8 mouse cellular contexts compared by ENCODE assay signal in the genomic region with DNA sequence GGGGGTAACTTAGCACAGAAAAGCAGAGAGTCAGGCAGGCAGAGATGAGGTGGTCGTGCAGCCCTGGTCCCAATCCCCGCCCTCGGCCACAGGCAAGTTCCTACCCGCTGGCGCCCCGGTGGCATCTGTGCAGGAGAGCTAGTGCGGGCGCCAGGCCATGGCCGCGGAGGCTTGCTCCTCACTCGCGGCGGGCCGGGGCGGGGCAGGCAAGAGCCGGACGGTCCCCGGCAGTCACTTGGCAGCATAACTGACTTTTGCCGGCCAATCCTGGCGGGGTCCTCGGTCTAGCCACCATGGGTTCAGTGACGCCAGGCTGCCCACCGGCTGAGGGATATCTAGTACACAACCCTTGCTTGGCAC. TPM values are rescaled to one million over a fixed set of nuclear protein-coding genes. Genes with fewer than 3 reads are reported as not detected.
DNase-seq lines count a peak whose midpoint lies in the region; ATAC-seq lines count a peak whose summit lies in the region.

No protein-coding gene starts in this region.

- H3K4me1 ChIP-seq in limb, embryonic 11.5 days (ENCODE audit: control insufficient read depth, insufficient read depth, low read length) = peaks cover 14% of the 10 kb centered on the region; the same call in 1 of the 2 replicates
- peaks cover 13% of the 10 kb centered on the region; the same call in 1 of the 2 replicates for H3K4me1 ChIP-seq in stomach, embryonic 14.5 days (ENCODE audit: control insufficient read depth, insufficient read depth, low read length)

- peak overlapping the region; percentile 64 for H3K9ac ChIP-seq in limb, embryonic 11.5 days (ENCODE audit: low read length)
- peak overlapping the region; percentile 67 for H3K9ac ChIP-seq in stomach, embryonic 14.5 days (replicated peaks; ENCODE audit: low read depth, low read length)

- H3K4me3 ChIP-seq in limb, embryonic 11.5 days (ENCODE audit: low read depth, low read length) = peak overlapping the region; percentile 63
- H3K4me3 ChIP-seq in stomach, embryonic 14.5 days (ENCODE audit: low read depth, low read length) = peak overlapping the region; percentile 70

- H3K9me3 ChIP-seq in limb, embryonic 11.5 days (ENCODE audit: control insufficient read depth, low read length) = no peaks in the 10 kb centered on the region
- no peaks in the 10 kb centered on the region for H3K9me3 ChIP-seq in stomach, embryonic 14.5 days (ENCODE audit: control insufficient read depth, low read depth, low read length)

- peak overlapping the region; percentile 100 for H3K4me2 ChIP-seq in limb, embryonic 11.5 days (ENCODE audit: low read depth, severe bottlenecking)
- H3K4me2 ChIP-seq in stomach, embryonic 14.5 days (replicated peaks; ENCODE audit: low read depth, low read length) = peak overlapping the region; percentile 97

- H3K27me3 ChIP-seq in limb, embryonic 11.5 days (ENCODE audit: control insufficient read depth, insufficient read depth, low read length) = no peaks in the 10 kb centered on the region
- no peaks in the 10 kb centered on the region for H3K27me3 ChIP-seq in stomach, embryonic 14.5 days (ENCODE audit: control insufficient read depth, insufficient read depth, low read length)

- no peak overlapping the region for H3K27ac ChIP-seq in limb, embryonic 11.5 days (replicated peaks; ENCODE audit: low read depth, low read length)
- H3K27ac ChIP-seq in stomach, embryonic 14.5 days (ENCODE audit: low read length) = peak overlapping the region; percentile 80

- 1% methylated on average over 23 of the region's 23 CpGs for WGBS in limb, embryonic 11.5 days
- WGBS in stomach, embryonic 14.5 days = 2% methylated on average over 23 of the region's 23 CpGs

- peak; percentile 78 for ATAC-seq in erythroid progenitor cell, adult 5-6 weeks (replicated peaks; ENCODE audit: low FRiP score, poor library complexity, severe bottlenecking)
- ATAC-seq in limb, embryonic 11.5 days (ENCODE audit: insufficient number of reproducible peaks, low FRiP score, low TSS enrichment, low read depth) = peak; percentile 55
- peak; percentile 62 for ATAC-seq in stomach, embryonic 14.5 days (ENCODE audit: insufficient number of reproducible peaks, insufficient read depth, low FRiP score, low read depth)

- DNase-seq in layer of hippocampus, postnatal 14 days (ENCODE audit: low spot score in 2 of 2) = peak; percentile 42 to 43
- DNase-seq in layer of hippocampus, adult 18-20 months (ENCODE audit: low spot score in 2 of 2) = no peak
- DNase-seq in brain, adult 2 months (ENCODE audit: low read depth, low spot score) = peak; percentile 72
- peak; percentile 84 for DNase-seq in heart, postnatal 4 days
- peak; percentile 62 for DNase-seq in limb, embryonic 11.5 days (ENCODE audit: low spot score)
- DNase-seq in mesoderm, embryonic 11.5 days (ENCODE audit: low read depth, low spot score) = peak; percentile 30

- H3K36me3 ChIP-seq in limb, embryonic 11.5 days (ENCODE audit: control insufficient read depth, insufficient read depth, low read length) = peaks cover 3% of the 10 kb centered on the region; the same call in 1 of the 2 replicates
- H3K36me3 ChIP-seq in stomach, embryonic 14.5 days (ENCODE audit: control insufficient read depth, insufficient read depth, low read length) = peaks cover 7% of the 10 kb centered on the region; the same call in 1 of the 2 replicates

RNA-seq across cellular contexts. Expression of gene Susd2, which starts 24.1 kb away (rescaled TPM):
- total RNA-seq in layer of hippocampus, postnatal 14 days (2021) = 1 to 10 TPM; 2.1 to 2.4 TPM
- total RNA-seq in layer of hippocampus, adult 18-20 months (2021) = 1 to 10 TPM; 1.9 to 2.4 TPM
- 2.5 and 3.4 TPM in 2 replicates for total RNA-seq in erythroid progenitor cell, adult 5-6 weeks (2015; ENCODE audit: low replicate concordance)
- total RNA-seq in erythroid progenitor cell, adult 5-6 weeks (2017; ENCODE audit: low replicate concordance) = 2.1 and 2.3 TPM in 2 replicates
- total RNA-seq in heart, postnatal 4 days (2021) = 1 to 10 TPM; 4.7 to 4.9 TPM
- 0.98 and 1.4 TPM in 2 replicates for polyA plus RNA-seq in limb, embryonic 11.5 days (2014; fragmentation: Nextera tagmentation; extraction: Ambion mirVana)
- polyA plus RNA-seq in stomach, embryonic 14.5 days (2014; fragmentation: Nextera tagmentation; extraction: Ambion mirVana) = 8.3 and 10.2 TPM in 2 replicates

Comparison
In these comparisons a context has a peak if more than half of its experiments do, and no peak if none do; other contexts are left out.
1. DNase-seq: peak in layer of hippocampus, postnatal 14 days (2 of 2), brain, adult 2 months (single experiment), heart, postnatal 4 days (single experiment), limb, embryonic 11.5 days (single experiment) and mesoderm, embryonic 11.5 days (single experiment); none in layer of hippocampus, adult 18-20 months (0 of 2).
2. Peak in every context shown above with its lines, with median percentiles within 50 percentile points of each other: ATAC-seq.